Mouse (Mus musculus) mouse trophoblast stem cell (cell line): Measurements from ENCODE around the gene Dolpp1.

Experiments
- in situ Hi-C, 2 experiments: fragments of 300-500 bp; cut with MseI, MboI; formaldehyde crosslinking; loops; 2 replicates in 1 of 2; 3 replicates in 1 of 2; pipeline ENCODE4 v1.15.1; 2025

Dolpp1 gene

DNA sequence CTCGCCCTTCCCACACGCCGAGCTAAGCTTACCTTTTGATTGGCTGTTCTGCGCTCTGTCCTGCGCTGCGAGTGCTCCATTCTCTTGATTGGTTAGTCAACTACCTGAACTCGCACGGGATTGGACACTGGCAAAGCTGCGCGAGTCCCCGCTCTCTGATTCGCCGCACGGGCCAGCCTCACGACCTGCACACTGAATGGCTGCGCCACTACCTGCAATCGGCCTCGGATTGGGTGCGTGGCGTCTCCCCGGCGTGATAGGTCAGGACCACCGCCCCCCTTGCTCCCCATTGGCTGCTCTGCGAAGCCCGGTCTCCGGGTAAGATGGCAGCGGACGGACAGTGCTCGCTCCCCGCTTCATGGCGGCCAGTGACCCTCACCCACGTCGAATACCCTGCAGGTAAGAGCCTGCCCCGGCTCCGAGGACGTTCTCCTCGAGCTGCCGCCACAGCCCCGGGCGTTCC lies at the start of gene Dolpp1:
TSS of gene Dolpp1 (plus strand) at position 141 of the 463 bp plus-strand sequence.
- in situ Hi-C loops: no loop called here

DNA sequence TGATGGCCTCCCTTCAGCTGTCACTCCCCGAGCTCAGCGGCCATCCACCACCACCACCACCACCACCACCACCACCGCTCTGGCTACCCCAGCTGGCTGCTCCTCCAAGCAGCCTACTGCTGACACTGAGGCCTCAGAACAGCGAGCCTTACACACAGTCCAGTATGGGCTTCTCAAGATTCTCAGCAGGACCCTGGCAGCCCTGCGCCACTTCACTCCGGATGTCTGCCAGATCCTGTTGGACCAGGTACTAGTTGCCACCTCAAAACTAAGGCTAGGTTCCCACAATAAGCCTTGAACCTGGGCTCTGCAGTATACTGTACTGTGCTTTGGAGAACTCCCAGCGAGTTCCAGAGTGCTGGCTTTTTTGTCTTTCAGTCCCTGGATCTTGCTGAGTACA lies 49.5 kb upstream of the Dolpp1 start:
- in situ Hi-C loops: no loop called here

DNA sequence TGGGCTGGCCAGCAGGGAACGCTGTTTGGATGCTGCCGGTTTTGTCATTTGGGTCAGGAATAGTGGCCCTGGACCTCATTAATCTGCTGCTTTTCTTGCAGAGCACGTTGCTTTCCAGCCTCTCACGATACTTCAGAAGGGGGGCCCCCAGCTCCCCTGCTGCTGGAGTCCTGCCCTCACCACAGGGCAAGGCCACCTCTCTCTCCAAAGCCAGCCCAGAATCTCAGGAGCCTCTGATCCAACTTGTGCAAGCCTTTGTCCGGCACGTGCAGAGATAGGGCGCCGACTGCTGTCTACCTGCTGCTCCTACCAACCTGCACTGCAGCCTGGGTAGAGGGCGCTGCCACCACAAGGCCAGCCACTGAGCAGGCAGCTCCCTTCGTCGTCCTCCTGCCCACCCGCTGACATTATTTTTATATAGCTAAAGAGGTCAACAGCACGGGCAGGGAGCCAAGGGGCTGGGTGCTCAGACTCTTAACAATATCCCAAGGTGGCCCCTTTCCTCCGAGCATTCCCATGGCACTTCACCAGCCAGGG lies 48.4 kb upstream of the Dolpp1 start:
- in situ Hi-C loops: no loop called here

DNA sequence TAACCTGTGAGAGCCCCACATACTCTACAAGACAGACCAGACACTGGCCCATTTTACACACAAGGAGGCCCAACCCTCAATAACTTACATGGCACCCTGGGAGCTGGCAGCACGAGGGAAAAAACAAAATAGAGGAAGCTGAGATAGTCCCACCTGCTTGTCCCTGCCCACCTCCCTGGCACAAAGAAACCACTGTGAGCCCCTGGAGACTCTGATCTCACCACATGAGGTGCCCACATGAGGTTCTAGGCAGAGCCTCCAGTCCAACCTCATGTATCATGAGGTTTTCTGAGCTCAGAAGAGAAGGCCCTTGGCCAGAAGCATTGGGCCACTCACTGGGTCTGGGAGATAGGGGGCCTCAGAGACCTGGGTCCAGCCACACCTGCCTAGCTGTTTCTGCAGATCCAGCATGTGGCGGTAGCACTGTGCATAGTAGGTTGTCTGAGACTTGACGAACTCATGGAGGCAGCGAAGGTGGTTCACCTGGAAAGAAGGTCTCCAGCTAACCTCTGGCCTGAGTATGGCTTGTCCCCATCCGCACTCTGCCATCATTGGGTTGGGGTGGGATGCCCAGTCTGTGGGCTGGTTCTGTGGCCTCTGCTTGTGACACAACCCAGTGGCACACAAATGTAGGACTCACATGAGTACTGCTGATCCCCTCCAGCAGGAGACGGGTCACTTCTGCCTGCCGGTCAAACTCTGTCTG lies 45.9 kb upstream of the Dolpp1 start:
- in situ Hi-C loops: no loop called here

DNA sequence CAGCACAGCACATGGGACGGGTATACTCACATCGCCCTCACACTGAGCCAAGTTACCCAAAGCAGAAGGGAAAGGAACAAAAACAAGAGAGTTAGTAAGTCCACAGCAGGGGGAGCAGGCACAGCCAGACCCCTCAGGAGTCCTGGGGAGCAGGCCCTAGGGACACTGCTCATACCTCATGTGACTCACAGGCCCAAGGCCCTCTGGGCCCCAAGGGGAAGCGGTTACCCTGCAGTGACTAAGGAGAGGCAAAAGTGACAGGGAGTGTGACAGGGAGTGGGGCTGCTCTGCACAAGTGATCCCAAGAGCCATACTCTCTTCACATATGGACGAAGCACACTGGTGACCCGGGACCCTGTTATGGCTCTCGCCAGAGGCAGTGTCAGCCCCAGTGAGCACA lies 42.9 kb upstream of the Dolpp1 start:
- in situ Hi-C loops: no loop called here

DNA sequence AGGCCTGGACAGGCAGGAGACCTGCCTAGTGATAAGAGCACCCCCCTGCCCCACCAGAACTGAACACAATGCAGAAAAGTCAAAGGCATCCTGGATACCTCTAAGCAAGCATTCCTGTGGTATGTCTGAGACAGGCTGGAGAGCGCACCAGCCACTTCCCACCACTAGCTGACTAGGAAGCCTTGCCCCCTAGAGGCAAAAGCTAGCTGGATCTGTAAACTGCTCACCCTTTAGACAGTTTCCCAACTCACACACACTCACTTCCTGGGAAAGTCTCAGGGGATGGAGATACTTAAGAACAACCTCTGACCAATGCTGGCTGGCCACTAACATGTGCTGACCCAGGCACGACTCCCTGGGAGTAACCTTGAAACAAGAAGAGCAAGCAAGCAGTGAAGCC lies 40.9 kb upstream of the Dolpp1 start:
- in situ Hi-C loops: no loop called here

DNA sequence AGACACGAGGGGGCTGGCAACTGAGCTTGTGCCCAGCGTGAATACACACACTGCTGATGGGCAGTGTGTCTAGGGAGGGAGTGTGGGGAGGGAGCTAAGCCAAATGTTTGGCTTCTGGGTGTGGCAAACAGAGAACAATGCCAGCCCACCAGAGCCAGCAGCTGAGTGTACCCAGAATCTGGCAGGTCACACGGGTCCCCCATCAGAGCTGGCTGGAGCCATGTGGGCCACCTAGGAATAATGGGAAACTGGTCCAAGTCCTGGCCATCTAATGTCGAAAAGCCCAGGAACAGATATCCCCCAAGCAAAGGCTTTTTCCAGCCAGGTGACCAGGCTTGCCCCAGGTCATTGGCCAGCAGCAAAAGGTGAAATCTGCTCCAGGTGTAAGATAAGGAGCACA lies 36.2 kb upstream of the Dolpp1 start:
- in situ Hi-C loops: no loop called here

DNA sequence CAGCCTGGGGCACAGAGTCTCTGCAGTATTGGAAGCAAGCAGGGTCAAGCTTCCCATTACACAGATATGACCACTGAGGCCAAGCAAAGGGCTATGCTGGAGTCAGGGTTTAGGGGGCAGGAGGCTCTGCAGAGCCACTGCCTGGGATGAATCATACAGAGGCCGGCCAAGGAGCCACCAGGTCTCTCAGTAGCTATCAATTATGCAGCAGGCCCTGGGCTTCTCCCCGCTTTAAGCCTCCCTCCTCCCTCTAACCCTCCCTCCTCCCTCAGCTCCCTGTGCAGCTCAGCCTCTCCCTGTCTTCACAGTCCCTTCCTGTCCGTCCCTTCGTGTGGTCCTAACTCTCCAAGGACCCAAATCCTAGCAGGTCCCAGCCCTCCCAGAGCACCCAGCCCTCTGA lies 35.8 kb upstream of the Dolpp1 start:
- in situ Hi-C loops: no loop called here

DNA sequence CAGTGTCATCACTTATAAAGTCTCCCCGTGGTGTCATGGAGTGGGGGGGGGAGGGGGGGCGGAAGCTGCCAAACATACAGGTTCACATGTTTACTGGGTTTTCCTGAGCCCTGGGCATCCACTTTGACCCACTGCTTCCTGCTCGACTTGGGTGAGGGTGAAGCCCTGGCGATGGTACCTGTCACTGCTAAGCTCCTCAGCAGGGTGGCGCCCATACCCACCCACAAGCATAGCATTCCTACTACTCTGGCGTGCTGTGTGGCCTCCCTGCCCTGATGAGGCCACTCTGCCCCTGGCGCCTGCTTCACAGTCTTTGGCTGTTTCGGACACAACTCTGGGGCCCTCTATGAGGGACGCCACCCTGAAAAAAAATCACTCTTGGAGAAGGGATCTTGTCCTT lies 35.1 kb upstream of the Dolpp1 start:
- in situ Hi-C loops: no loop called here

DNA sequence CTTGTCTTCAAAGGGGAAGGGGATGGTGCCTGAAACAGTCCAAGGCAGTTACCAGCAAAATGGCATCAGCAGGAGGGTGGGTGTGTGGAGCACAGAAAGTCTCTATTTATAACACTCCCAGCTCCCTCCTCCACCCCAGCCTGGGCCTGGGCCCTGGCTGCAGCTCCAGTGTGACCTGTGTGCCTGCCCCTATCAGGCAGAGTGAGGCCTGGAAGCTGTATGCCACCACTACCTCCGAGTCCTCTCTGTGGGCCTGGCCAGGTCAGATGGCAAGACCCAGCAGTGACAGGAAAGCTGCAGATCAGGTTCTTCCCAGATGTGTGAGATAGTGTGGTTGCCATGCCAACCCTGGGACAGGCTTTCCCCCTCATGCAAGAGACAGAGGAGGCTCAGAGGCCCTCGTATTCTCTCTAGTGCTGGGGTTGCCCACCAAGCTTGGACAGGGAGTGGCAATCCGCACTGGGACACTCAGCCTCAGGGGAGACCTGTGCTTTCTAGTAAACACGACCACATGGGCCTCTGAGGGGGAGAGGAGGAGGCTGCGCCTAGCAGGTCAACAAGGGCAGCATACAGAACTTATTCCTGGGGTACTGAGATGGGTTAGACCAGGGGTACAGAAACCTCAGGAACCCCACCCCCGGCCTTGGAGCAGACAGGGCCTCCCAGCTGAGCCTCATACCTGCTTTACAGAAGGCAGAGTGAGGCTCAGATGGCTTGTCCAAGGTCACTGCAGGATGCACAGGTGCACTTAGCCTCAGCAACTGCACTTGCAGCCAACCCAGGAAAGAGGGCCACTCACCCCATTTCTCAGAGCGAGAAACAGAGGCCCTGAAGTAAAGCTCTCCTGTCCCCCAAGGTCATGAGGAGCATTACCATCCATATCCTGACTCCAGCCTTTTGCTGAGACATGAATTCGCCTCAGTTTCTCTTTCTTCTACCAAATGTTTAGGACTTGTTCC lies 34.2 kb upstream of the Dolpp1 start:
- in situ Hi-C loops: no loop called here

DNA sequence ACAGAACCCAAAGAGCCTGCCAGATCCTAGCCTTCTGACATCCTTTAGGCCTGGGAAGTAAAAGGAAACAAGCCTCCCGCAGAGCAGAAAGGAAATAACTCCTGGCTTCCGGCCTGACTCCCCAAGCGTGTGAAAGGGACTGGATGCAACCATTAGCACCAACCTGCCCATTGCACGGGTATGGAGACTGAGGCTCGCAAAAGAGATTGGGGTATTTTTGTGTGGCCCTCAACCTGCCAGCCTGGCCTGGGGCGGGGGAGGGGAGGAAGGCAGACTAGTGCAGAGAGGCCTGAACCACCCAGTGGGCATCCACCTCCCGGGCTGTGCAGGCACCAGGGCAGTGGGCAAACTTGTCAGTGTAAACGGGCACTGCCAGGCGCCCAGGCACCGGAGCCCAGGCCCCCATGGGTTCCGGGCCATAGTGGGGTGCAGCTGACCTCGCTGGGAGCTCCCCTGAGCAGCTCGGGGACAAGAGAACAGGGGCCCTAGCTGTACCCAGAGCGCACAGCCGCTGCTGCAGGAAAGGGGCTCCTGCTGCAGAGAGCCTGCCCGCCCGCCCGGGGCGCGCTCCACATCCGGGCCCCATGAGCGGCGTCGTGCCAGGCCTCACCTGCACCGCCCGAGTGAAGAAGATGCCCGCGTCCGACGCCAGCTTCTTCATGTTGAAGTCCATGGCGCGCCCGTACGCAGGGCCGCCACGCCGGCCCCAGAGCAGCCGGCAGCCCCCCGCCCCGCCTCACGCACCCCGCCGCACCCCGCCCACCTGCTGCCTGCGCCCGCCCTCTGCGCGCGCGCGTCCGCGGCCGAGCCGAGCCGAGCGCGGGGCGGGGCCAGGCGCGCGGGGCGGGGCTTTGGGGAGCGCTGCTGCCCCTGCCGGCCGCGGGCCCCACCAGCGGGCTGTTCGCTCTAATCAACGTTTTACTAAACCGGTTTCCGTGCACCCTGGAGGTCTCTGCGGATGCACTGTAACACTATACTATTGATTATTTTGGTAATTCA lies 33.2 kb upstream of the Dolpp1 start, which contains the start of gene Sh3glb2:
TSS of gene Sh3glb2 (minus strand) at position 805 of the 999 bp plus-strand sequence.
- in situ Hi-C loops: no loop called here

DNA sequence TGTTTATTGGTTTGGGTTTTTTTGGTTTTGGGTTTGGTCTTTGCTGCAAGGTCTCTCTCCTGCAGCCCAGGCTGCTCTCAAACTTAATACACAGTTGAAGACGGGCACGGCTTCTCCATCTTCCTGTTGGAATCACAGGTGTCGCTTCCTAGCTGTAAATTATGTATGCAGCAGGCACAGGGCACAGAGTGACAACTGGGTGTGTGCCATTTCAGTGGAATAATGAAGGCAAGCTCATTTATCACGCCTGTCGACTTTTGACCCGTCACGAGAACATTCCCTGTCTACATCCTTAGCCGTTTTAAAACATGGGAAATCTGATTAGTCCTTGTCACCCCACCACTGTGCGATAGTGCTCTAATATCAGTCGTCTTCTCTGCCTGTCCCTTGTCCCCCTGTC lies 31.4 kb upstream of the Dolpp1 start:
- in situ Hi-C loops: no loop called here

DNA sequence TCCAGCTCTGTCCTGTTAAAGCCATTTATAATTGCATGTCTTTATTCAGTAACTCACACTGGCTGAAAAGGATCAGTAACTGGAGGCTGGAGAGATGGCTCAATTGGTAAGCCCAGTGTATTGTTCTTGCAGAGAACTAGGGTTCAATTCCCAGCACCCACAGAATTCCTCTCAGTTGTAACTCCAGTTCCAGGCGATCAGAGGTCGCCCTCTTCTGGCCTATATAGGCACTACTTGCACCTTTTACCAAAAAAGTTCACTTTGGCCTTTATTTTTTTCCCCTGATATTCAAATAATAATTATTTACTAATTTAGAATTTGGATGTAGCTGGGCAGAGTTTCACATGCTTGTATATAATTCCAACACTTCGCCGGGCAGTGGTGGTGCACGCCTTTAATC lies 29.2 kb upstream of the Dolpp1 start:
- in situ Hi-C loops: no loop called here

DNA sequence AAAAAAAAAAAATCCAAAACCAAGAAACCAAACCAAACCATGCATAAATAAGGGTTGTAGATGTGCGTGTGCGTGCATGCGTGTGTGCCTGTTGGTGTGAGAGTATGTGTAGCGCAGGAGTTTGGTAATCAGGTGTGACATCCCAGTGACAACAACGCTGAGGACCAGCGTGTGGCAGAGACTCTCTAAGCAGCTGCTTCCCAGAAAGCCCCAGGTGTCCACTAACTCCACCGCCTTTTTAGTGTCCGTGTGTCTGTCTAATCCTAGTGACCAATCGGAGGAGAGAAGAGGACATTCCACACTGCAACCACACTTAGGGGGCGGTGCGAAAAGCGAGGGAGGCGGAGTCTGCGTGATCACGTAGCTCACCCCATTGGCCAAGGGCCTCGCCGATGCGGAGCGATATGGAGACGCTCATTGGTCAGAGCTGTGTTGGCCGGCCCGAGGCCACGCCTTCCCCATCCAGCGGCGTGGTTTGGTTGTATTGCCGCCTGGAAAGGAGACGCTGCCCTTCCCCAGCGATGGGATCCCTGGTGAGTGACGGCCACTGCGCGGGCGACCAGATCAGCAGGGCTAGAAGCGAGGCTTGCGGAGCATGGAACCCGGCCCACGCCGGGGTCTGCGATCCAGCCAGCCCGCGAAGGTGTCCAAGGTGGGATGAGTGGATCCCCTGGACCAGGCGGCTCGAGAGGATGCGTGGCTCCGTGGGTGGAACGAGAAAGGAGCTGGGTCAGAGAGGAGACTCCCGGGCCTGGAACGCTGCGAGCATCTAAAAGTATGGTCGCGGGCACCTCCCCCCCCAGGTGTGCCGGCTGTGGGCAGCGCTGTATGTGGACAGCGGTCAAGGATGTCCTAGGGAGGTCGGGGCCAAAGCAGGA lies 28.0 kb upstream of the Dolpp1 start, which contains the start of gene Miga2:
TSS of gene Miga2 (plus strand) at position 461 of the 878 bp plus-strand sequence.
- in situ Hi-C loops: no loop called here

DNA sequence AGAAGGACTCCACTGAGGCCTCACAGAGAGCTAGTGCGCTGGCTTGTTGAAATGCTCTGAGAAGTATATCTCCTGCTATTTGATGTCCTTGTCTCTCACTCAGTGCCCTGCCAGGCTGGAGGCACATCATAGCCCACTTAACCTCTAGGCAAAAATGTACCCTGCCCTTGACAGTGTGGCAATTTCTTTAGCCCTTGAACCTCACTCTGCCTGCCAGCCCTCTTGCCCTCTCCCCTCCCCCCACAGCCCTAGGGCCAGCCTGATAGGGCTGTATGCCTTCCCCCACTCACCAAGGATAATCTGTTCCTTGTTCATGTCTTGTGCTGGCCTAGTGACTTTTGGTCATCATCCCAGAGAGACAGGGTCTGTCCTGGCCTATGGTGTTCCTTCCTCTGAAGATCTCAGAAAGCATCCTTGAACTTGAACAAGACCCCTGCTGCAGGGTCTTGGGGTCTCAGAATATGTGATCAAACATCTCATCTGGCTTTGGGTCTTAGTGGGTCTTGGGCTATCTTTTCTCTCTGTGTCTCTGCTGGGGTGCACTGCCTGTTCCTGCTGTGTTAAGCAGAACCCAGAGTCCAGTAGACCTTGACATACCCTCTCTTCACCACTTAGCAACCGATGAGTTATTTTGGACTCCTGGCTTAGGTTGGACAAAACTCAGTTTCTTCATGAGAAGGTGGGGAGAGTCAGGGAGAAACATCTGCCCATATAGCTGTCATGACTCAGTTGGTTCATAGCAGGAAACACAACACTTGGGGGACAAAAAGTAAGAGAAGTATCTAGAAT lies 26.6 kb upstream of the Dolpp1 start:
- in situ Hi-C loops: no loop called here

DNA sequence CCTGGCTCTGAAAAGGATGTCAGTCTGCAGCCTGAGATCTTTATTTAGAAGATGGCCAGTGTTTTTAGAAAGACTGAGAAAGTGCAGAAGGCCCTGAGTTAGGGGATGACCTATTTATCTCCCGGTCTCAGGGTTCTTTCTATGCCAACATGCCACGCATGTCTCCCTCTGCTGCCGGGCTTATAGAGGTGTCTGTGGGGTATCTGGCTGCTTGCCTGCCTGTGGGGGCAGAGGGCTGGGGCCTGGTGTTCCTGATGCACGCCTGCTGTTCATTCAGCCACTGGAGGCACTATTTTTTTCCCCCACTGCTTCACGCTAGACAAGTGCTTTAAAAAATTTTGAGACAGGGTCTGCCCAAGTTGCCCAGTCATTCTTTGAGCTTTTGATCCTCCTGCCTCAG lies 25.9 kb upstream of the Dolpp1 start:
- in situ Hi-C loops: no loop called here

DNA sequence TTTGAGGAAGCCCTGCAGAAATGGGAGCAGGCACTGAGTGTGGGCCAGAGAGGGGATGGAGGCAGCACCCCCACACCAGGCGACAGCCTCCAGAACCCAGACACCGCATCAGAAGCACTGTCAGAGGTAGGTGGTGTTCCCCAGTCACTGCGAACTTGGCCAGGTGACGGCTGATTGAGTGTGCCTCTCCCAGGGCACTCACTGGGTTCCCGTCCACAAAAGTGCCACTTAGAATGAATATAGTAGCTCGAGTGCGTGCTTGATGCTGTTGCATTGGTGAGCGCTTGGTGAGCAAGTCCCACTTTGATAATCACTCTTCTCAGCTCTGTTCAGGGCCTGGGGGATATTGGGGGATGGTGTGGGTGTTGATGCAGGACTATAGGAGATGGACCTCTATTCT lies 20.5 kb upstream of the Dolpp1 start:
- in situ Hi-C loops: no loop called here

DNA sequence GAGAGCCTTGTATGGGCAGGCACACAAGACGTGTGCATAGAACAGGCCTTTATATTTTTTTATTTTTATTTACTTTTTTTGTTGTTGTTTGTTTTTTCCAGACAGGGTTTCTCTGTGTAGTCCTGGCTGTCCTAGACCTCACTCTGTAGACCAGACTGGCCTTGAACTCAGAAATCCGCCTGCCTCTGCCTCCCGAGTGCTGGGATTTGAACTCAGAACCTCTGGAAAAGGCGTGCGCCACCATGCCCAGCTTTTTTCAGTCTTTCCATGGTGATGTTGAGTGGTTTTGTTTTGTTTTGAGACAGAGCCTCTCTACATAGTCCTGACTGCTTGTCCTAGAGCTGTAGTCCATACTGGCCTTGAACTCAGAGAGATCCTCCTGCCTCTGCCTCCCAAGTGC lies 19.3 kb upstream of the Dolpp1 start:
- in situ Hi-C loops: no loop called here

DNA sequence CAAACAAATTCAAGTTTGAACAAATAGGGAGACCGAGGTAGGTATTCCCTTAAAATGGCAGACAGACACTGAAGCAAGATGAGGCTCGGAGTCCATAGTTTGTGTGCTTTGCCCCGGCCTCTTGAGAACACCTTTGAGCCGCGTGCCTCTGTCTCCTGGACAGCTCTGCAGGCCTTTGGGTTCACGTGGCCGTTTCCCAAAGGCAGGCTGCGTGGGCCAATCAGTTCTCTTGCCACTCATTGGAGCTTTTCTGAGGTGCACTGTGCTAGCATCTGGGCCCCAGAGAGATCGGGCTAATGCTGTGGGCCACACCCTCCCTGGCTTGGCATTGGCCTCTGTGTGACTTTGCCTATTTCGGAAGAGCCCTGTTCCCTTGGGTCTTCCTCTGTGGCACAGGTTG lies 16.2 kb upstream of the Dolpp1 start:
- in situ Hi-C loops: no loop called here
